Mouse (Mus musculus) liver, embryonic 16.5 days (tissue): ENCODE results near the gene Wnt9a. TPM values are rescaled to one million over a fixed set of nuclear protein-coding genes. Genes with fewer than 3 reads are reported as not detected.
"Not testable (repeated sequence)": the region's sequence is repeated elsewhere in the genome, so short reads cannot be mapped to it uniquely, and the experiment has no call there.

Experiments used
- ATAC-seq: fragments of 200-750 bp; cut with Nextera tagmentation; 2 replicates; pipeline ENCODE4 v1.8.0; 2017; ENCODE audit warnings: low read depth, mild to moderate bottlenecking, moderate number of reproducible peaks, moderate library complexity
- H3K27ac ChIP-seq: fragments of 300-500 bp; sonication (generic); 2 replicates; pipeline ENCODE4 v1.5.1; 2014; ENCODE audit warnings: mild to moderate bottlenecking, low read length
- H3K27me3 ChIP-seq: fragments of 300-500 bp; sonication (generic); 2 replicates; pipeline ENCODE4 v1.6.1; 2014; ENCODE audit warnings: low read depth, low read length, mixed read lengths; ENCODE audit not compliant: control insufficient read depth, insufficient read depth
- H3K36me3 ChIP-seq: fragments of 300-500 bp; sonication (generic); 2 replicates; pipeline ENCODE4 v1.6.1; 2014; ENCODE audit warnings: mild to moderate bottlenecking; ENCODE audit not compliant: control insufficient read depth, insufficient read depth
- H3K4me1 ChIP-seq: fragments of 300-500 bp; sonication (generic); 2 replicates; pipeline ENCODE4 v1.6.1; 2014; ENCODE audit warnings: low read depth, low read length, mixed read lengths; ENCODE audit not compliant: control insufficient read depth
- H3K4me2 ChIP-seq: fragments of 300-500 bp; sonication (generic); 2 replicates; pipeline ENCODE4 v1.6.1; 2014; ENCODE audit warnings: low read depth, low read length, mixed read lengths
- H3K4me3 ChIP-seq: fragments of 300-500 bp; sonication (generic); 2 replicates; pipeline ENCODE4 v1.5.1; 2014; ENCODE audit warnings: low read depth, mild to moderate bottlenecking, low read length
- H3K9ac ChIP-seq: fragments of 300-500 bp; sonication (generic); 2 replicates; pipeline ENCODE4 v1.6.1; 2014; ENCODE audit warnings: low read depth, low read length
- H3K9me3 ChIP-seq: fragments of 300-500 bp; sonication (generic); replicated peaks from 2 replicates; pipeline ENCODE4 v1.6.1; 2016; ENCODE audit warnings: low read length; ENCODE audit not compliant: control insufficient read depth
- WGBS: fragments of 180-500 bp; shearing (Covaris S2); extraction: QIAGEN DNeasy Blood & Tissue Kit; methylation state at CpG from one replicate; pipeline ENCODE4 v1.1.7; 2014; ENCODE audit not compliant: insufficient replicate concordance; 5-methylcytosine and 5-hydroxymethylcytosine counted together
- polyA plus RNA-seq: library from polyadenylated mRNA; unstranded; fragments of >200 nt; fragmentation: Nextera tagmentation; extraction: Ambion mirVana; gene quantifications from 2 replicates; pipeline ENCODE4 v1.2.1, GENCODE M21; 2015

Wnt9a gene
- polyA plus RNA-seq, 1 experiment from 2014 or later: 0.32 TPM

- no peaks in the 10 kb centered on the region for H3K4me1 ChIP-seq
- peaks cover 62% of the 10 kb centered on the region for H3K27me3 ChIP-seq
- no peaks in the 10 kb centered on the region for H3K36me3 ChIP-seq
- H3K4me2 ChIP-seq: no peak overlapping the region
- no peaks in the 10 kb centered on the region for H3K9me3 ChIP-seq
- H3K9ac ChIP-seq: no peak overlapping the region
- 17% methylated on average over 7 of the region's 7 CpGs for WGBS
- ATAC-seq: no peak
- no peak overlapping the region for H3K27ac ChIP-seq
- H3K4me3 ChIP-seq: no peak overlapping the region
Measured at GRCm38 (mm10) chr11:59297941-59298340, 8.8 kb upstream of the Wnt9a start.

- no peaks in the 10 kb centered on the region for H3K9me3 ChIP-seq
- no peak for ATAC-seq
- no peaks in the 10 kb centered on the region for H3K36me3 ChIP-seq
- 15% methylated on average over 3 of the region's 3 CpGs for WGBS
- no peak overlapping the region for H3K9ac ChIP-seq
- H3K27ac ChIP-seq: no peak overlapping the region
- no peak overlapping the region for H3K4me3 ChIP-seq
- no peak overlapping the region for H3K4me2 ChIP-seq
- H3K4me1 ChIP-seq: no peaks in the 10 kb centered on the region
- H3K27me3 ChIP-seq: peaks cover 64% of the 10 kb centered on the region
Measured at GRCm38 (mm10) chr11:59300185-59300584, 6.5 kb upstream of the Wnt9a start.

- not testable (repeated sequence) for H3K36me3 ChIP-seq, H3K4me3 ChIP-seq, ATAC-seq, H3K9me3 ChIP-seq, H3K27ac ChIP-seq, H3K9ac ChIP-seq, H3K4me2 ChIP-seq, H3K4me1 ChIP-seq
- WGBS: 39% methylated on average over 2 of the region's 2 CpGs
- peaks cover 69% of the 10 kb centered on the region for H3K27me3 ChIP-seq
Measured at GRCm38 (mm10) chr11:59301053-59301452, 5.7 kb upstream of the Wnt9a start.

- no peaks in the 10 kb centered on the region for H3K36me3 ChIP-seq
- no peak for ATAC-seq
- H3K27ac ChIP-seq: no peak overlapping the region
- no peaks in the 10 kb centered on the region for H3K9me3 ChIP-seq
- peaks cover 75% of the 10 kb centered on the region for H3K27me3 ChIP-seq
- no peak overlapping the region for H3K9ac ChIP-seq
- 20% methylated on average over 5 of the region's 10 CpGs for WGBS
- no peak overlapping the region for H3K4me2 ChIP-seq
- no peaks in the 10 kb centered on the region; the same call in none of the 2 replicates for H3K4me1 ChIP-seq
- H3K4me3 ChIP-seq: no peak overlapping the region
Measured at GRCm38 (mm10) chr11:59302700-59303569, 3.8 kb upstream of the Wnt9a start.

- Histone ChIP-seq H3K4me2 (no peak overlapping the region), H3K4me1 (no peaks in the 10 kb centered on the region; the same call in none of the 2 replicates), H3K9me3 (no peaks in the 10 kb centered on the region), H3K4me3 (no peak overlapping the region), H3K27ac (no peak overlapping the region), H3K9ac (no peak overlapping the region), H3K36me3 (no peaks in the 10 kb centered on the region), H3K27me3 (peaks cover 81% of the 10 kb centered on the region)
- ATAC-seq: no peak
- 40% methylated on average over 22 of the region's 22 CpGs for WGBS
Measured at GRCm38 (mm10) chr11:59305008-59305820, 1.5 kb upstream of the Wnt9a start.

- 11% methylated on average over 10 of the region's 10 CpGs for WGBS
- ATAC-seq: no peak
- Histone ChIP-seq H3K27me3 (peaks cover 76% of the 10 kb centered on the region), H3K4me1 (no peaks in the 10 kb centered on the region; the same call in none of the 2 replicates), H3K36me3 (no peaks in the 10 kb centered on the region), H3K27ac (no peak overlapping the region), H3K4me3 (no peak overlapping the region), H3K9me3 (no peaks in the 10 kb centered on the region), H3K9ac (no peak overlapping the region), H3K4me2 (no peak overlapping the region)
Measured at GRCm38 (mm10) chr11:59305821-59306215, 910 bp upstream of the Wnt9a start.

- no peaks in the 10 kb centered on the region; the same call in none of the 2 replicates for H3K4me1 ChIP-seq
- H3K4me2 ChIP-seq: peak overlapping the region; percentile 76
- 3% methylated on average over 45 of the region's 45 CpGs for WGBS
- H3K9me3 ChIP-seq: no peaks in the 10 kb centered on the region
- ATAC-seq: 0 out of 2 replicates have a peak, but pooled peaks have one; percentile 49
- H3K27me3 ChIP-seq: peaks cover 71% of the 10 kb centered on the region
- H3K9ac ChIP-seq: no peak overlapping the region
- peak overlapping the region; percentile 55 for H3K4me3 ChIP-seq
- no peak overlapping the region for H3K27ac ChIP-seq
- no peaks in the 10 kb centered on the region for H3K36me3 ChIP-seq
Measured at GRCm38 (mm10) chr11:59307422-59308163, 865 bp downstream of the Wnt9a start.

GRCm38 (mm10) chr11:59308164-59308542 is 1.4 kb downstream of the Wnt9a start:
- Histone ChIP-seq H3K4me2 (no peak overlapping the region), H3K9me3 (no peaks in the 10 kb centered on the region), H3K4me3 (no peak overlapping the region), H3K4me1 (no peaks in the 10 kb centered on the region; the same call in none of the 2 replicates), H3K27ac (no peak overlapping the region), H3K27me3 (peaks cover 69% of the 10 kb centered on the region), H3K36me3 (no peaks in the 10 kb centered on the region), H3K9ac (no peak overlapping the region)
- no peak for ATAC-seq
- WGBS: 21% methylated on average over 12 of the region's 12 CpGs
